Mouse (Mus musculus) lung, postnatal 0 days (tissue): ENCODE data around the gene Arl5c.

Source experiments
- CTCF ChIP-seq: IDR thresholded peaks from 2 replicates; pipeline ENCODE4 v1.5.1; 2016; ENCODE audit warnings: antibody characterized with exemption, mild to moderate bottlenecking
- EP300 ChIP-seq: IDR thresholded peaks from 2 replicates; pipeline ENCODE4 v1.6.1; 2016; ENCODE audit warnings: antibody characterized with exemption, mild to moderate bottlenecking, control low read depth

GRCm38 (mm10) chr11:97982721-97983120, 13.3 kb downstream of the Arl5c start:
- TF ChIP-seq CTCF = no peak
- TF ChIP-seq EP300 = no peak
